Mouse (Mus musculus): Measurements from ENCODE around the gene Psmb6.

- no peak for TF ChIP-seq CTCF (IDR thresholded peaks at IDR 0.05; ENCODE audit: low read depth)
- TF ChIP-seq EP300 (IDR thresholded peaks at IDR 0.05; ENCODE audit: low read depth): no peak
Observed at GRCm38 (mm10) chr11:70532839-70533238, 7.7 kb downstream of the Psmb6 start, which contains the start of gene Gm40193.

Measured in liver, embryonic 14.5 days (tissue).